Mouse (Mus musculus) lung, postnatal 0 days (tissue): ENCODE measurements at regions not wholly inside any gene's neighbourhood (a gene's known extent, or its start where the extent isn't known, plus 50 kb on each side); places are given as distances from the start of the nearest gene placed in this dataset.

Source experiments
- CTCF ChIP-seq: IDR thresholded peaks from 2 replicates; pipeline ENCODE4 v1.5.1; 2016; ENCODE audit warnings: antibody characterized with exemption, mild to moderate bottlenecking
- EP300 ChIP-seq: IDR thresholded peaks from 2 replicates; pipeline ENCODE4 v1.6.1; 2016; ENCODE audit warnings: antibody characterized with exemption, mild to moderate bottlenecking, control low read depth

DNA sequence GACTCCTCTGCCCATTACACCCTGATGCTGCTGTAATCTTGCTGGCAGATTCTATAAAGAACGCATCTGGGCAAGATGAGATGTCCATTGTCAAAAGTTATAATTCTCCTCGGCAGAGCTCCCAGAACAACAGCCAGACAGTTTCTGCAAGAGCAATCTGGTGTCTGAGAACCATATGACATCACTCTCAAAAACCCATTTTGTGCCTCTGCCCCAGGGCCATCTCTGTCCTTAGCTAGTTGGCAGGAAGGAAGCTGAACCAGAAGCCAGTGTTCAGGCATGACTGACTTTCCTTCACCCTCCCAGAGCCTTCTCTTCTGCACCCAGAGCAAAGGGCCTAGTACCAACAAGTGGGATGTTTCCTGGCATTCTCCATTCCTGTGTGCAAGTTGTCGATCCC lies 250.5 kb downstream of the Gm4791 start:
- TF ChIP-seq CTCF (no peak), EP300 (no peak)
